Mouse (Mus musculus): Measurements from ENCODE around the gene Dkkl1.
"Not testable (repeated sequence)": the region's sequence is repeated elsewhere in the genome, so short reads cannot be mapped to it uniquely, and the experiment has no call there.

The Dkkl1 gene

DNA sequence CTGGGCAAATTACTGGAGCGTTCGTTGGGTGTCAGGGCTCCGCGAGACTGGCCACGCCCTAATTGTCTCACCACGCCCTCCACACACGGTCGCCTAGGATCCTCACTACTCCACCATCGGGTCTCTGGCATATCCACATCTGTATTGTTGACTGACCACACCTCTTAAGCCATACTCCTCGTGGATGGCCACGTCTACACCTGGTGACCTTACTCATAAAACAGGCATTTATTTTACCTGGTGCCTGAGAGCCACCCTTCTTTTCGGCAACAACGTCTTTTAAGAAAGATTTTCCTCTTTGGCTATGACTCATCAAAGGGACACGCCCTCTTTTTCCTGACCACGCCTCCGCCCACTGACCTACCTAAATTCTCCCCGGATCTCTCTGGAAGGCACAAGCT lies at the start of gene Dkkl1:
Gene Dkkl1 (minus strand): TSS at position 297 of the 401 bp plus-strand sequence.
- Histone ChIP-seq H3K9me3 (ENCODE audit: low read length) (no peaks in the 10 kb centered on the region), H3K27me3 (ENCODE audit: insufficient read depth, low read length) (peaks cover 33% of the 10 kb centered on the region), H3K4me1 (replicated peaks; ENCODE audit: low read depth, low read length) (peaks cover 45% of the 10 kb centered on the region), H3K4me3 (replicated peaks; ENCODE audit: low read length) (peak within 1 kb of the TSS; percentile 71), H3K36me3 (ENCODE audit: insufficient read depth, low read length) (no peaks in the 10 kb centered on the region)
- TF ChIP-seq NANOG (IDR thresholded peaks at IDR 0.05; ENCODE audit: borderline replicate concordance, low read length) = no peak
- no peak for TF ChIP-seq CTCF (conservative IDR thresholded peaks at IDR 0.05; ENCODE audit: low read length)
- no peak for TF ChIP-seq POU5F1 (IDR thresholded peaks at IDR 0.05; ENCODE audit: borderline replicate concordance, low read length)

DNA sequence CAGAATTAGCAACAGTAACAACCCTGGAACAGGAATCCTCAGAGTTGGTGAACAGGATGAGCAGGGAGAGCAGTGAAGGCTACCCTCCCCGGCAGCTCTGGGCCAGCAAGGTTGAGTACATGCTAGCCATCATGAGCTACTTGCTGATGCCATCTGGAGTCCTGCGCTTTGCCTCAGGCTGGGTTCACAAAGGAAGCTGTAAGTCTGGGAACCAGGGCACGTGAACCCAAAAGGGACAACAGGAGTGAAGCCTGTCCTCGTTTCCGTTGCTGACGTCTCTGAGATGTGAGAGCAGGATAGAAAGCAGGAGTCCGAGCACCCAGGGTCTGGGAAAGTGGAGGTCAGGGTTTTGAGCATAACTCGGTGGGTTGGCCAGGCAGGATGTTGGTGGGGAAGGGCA lies 47.3 kb upstream of the Dkkl1 start:
- Histone ChIP-seq H3K36me3 (ENCODE audit: insufficient read depth, low read length) (no peaks in the 10 kb centered on the region), H3K4me3 (replicated peaks; ENCODE audit: low read length) (no peak overlapping the region), H3K27me3 (ENCODE audit: insufficient read depth, low read length) (no peaks in the 10 kb centered on the region), H3K4me1 (replicated peaks; ENCODE audit: low read depth, low read length) (0 out of 2 replicates have a peak, but pooled peaks cover 13% of the 10 kb centered on the region), H3K9me3 (ENCODE audit: low read length) (no peaks in the 10 kb centered on the region)
- no peak for TF ChIP-seq NANOG (IDR thresholded peaks at IDR 0.05; ENCODE audit: borderline replicate concordance, low read length)
- no peak for TF ChIP-seq POU5F1 (IDR thresholded peaks at IDR 0.05; ENCODE audit: borderline replicate concordance, low read length)
- no peak for TF ChIP-seq CTCF (conservative IDR thresholded peaks at IDR 0.05; ENCODE audit: low read length)

DNA sequence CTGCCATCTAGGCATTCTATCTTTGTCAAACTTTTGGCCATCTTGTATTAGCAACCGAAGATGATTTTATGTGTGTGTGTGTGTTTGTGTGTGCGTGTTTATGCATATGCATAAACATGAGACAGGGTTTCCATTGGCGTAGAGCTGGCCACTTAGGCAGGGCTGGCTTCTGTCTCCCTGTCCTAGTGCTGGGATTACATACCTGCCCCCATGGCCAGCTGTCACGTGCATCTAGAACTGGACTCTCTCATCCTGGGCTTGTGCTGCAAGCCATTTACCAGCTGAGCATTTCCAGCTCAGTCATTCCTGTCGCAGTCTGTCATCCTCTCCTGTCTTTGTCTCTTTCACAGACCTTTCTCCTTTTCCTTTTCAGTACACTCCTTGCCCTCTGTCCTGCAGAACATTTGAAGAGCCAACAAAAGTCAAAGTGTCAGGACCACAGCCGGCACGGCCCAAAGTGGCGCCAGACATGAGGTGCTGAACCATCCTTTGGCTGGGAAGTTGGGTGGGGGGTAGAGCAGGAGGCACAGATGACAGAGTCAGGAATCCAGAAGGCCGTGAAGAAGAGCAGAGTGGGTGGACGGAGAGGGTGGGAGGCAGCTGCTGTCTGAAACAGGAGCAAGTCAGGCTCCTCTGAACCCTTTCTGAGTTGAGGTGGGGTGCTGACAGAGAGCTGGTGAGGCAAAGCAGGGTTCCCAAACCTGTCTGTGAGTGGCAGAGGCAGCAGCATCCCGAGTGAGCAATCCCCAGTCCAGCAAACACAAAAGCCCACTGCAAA lies 45.3 kb upstream of the Dkkl1 start:
- H3K27me3 ChIP-seq (ENCODE audit: insufficient read depth, low read length) = no peaks in the 10 kb centered on the region
- no peaks in the 10 kb centered on the region for H3K9me3 ChIP-seq (ENCODE audit: low read length)
- TF ChIP-seq POU5F1 (IDR thresholded peaks at IDR 0.05; ENCODE audit: borderline replicate concordance, low read length) = no peak
- H3K4me3 ChIP-seq (replicated peaks; ENCODE audit: low read length) = no peak overlapping the region
- H3K36me3 ChIP-seq (ENCODE audit: insufficient read depth, low read length) = no peaks in the 10 kb centered on the region
- H3K4me1 ChIP-seq (replicated peaks; ENCODE audit: low read depth, low read length) = 0 out of 2 replicates have a peak, but pooled peaks cover 9% of the 10 kb centered on the region

DNA sequence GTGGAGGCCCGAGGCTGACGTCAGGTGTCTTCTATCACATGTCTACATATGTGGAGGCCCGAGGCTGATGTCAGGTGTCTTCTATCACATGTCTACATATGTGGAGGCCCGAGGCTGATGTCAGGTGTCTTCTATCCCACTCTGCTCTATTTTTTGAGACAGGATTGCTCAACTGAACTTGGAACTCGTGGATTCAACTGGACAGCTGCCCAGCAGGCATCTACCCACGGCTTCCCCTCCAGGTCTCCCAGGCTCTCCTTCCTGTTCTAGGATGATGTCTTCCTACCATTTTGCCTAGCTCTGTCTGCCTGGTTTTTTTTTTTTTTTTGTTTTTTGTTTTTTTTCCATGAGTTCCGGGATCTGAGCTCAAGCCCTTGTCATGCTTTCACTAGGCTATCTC lies 43.9 kb upstream of the Dkkl1 start:
- not testable (repeated sequence) for H3K36me3 ChIP-seq (ENCODE audit: insufficient read depth, low read length); H3K4me1 ChIP-seq (replicated peaks; ENCODE audit: low read depth, low read length); H3K4me3 ChIP-seq (replicated peaks; ENCODE audit: low read length); H3K27me3 ChIP-seq (ENCODE audit: insufficient read depth, low read length); H3K9me3 ChIP-seq (ENCODE audit: low read length)

DNA sequence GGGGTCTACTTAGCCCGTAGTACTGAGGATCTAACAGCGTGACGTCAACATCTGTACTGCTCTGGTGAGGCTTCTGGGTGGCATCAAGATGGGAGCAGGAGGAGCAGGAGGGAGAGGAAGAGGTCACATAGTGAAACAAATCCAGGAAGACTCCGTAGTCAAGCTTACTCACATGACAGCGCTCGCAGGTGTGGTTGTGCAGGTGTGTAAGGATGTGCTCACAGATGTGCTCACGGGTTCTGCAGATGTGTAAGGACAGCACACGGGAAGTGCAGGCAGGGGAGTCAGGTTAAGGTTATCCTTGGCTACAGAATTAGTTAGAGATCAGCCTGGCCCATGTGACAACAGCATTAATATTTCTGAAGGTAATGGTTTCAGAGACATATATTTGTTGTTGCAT lies 41.9 kb upstream of the Dkkl1 start:
- H3K9me3 ChIP-seq (ENCODE audit: low read length) = no peaks in the 10 kb centered on the region
- 0 out of 2 replicates have a peak, but pooled peaks cover 3% of the 10 kb centered on the region for H3K4me1 ChIP-seq (replicated peaks; ENCODE audit: low read depth, low read length)
- H3K27me3 ChIP-seq (ENCODE audit: insufficient read depth, low read length) = no peaks in the 10 kb centered on the region
- H3K4me3 ChIP-seq (replicated peaks; ENCODE audit: low read length) = no peak overlapping the region
- H3K36me3 ChIP-seq (ENCODE audit: insufficient read depth, low read length) = no peaks in the 10 kb centered on the region
- TF ChIP-seq CTCF (conservative IDR thresholded peaks at IDR 0.05; ENCODE audit: low read length) = no peak

DNA sequence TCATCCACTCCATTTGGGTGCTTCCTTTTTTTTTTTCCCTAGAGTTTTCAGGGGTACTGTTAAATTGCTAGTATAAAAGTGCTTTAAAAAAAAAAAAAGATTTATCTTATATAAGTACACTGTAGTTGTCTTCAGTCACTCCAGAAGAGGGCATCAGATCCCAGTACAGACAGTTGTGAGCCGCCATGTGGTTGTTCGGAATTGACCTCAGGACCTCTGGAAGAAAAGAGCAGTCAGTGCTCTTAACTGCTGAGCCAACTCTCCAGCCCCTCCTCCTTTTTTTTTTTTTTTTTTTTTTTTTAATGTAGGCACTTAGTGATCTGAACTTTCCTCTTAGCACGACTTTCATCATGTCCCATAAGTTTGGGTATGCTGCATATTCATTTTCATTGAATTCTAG lies 35.7 kb upstream of the Dkkl1 start:
- peaks cover 4% of the 10 kb centered on the region for H3K4me1 ChIP-seq (replicated peaks; ENCODE audit: low read depth, low read length)
- H3K27me3 ChIP-seq (ENCODE audit: insufficient read depth, low read length) = no peaks in the 10 kb centered on the region
- no peak overlapping the region for H3K4me3 ChIP-seq (replicated peaks; ENCODE audit: low read length)
- no peaks in the 10 kb centered on the region for H3K36me3 ChIP-seq (ENCODE audit: insufficient read depth, low read length)
- H3K9me3 ChIP-seq (ENCODE audit: low read length) = no peaks in the 10 kb centered on the region
- TF ChIP-seq CTCF (conservative IDR thresholded peaks at IDR 0.05; ENCODE audit: low read length) = no peak
- TF ChIP-seq NANOG (IDR thresholded peaks at IDR 0.05; ENCODE audit: borderline replicate concordance, low read length) = no peak
- no peak for TF ChIP-seq POU5F1 (IDR thresholded peaks at IDR 0.05; ENCODE audit: borderline replicate concordance, low read length)

DNA sequence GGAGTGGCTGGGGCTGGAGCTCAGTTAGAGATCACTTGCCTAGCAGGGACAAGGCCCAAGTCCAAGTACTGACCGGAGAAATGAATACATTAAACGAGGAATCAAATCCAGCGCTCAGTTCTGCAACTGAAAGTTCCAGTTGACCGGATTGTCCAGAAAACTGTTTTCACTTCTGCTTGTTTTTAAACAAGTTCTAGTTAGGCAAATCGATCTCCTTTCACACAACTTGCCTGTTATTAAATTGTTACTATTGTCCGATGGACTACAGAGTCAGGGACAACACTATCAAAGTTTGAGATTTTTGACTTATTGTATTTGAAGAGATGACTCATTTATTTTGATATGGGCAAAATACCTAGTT lies 29.4 kb upstream of the Dkkl1 start:
- H3K27me3 ChIP-seq (ENCODE audit: insufficient read depth, low read length) = peaks cover 7% of the 10 kb centered on the region
- no peaks in the 10 kb centered on the region for H3K36me3 ChIP-seq (ENCODE audit: insufficient read depth, low read length)
- TF ChIP-seq POU5F1 (IDR thresholded peaks at IDR 0.05; ENCODE audit: borderline replicate concordance, low read length) = no peak
- TF ChIP-seq CTCF (conservative IDR thresholded peaks at IDR 0.05; ENCODE audit: low read length) = no peak
- TF ChIP-seq NANOG (IDR thresholded peaks at IDR 0.05; ENCODE audit: borderline replicate concordance, low read length) = no peak
- H3K4me3 ChIP-seq (replicated peaks; ENCODE audit: low read length) = peak overlapping the region; percentile 71
- peaks cover 54% of the 10 kb centered on the region for H3K4me1 ChIP-seq (replicated peaks; ENCODE audit: low read depth, low read length)
- H3K9me3 ChIP-seq (ENCODE audit: low read length) = no peaks in the 10 kb centered on the region

DNA sequence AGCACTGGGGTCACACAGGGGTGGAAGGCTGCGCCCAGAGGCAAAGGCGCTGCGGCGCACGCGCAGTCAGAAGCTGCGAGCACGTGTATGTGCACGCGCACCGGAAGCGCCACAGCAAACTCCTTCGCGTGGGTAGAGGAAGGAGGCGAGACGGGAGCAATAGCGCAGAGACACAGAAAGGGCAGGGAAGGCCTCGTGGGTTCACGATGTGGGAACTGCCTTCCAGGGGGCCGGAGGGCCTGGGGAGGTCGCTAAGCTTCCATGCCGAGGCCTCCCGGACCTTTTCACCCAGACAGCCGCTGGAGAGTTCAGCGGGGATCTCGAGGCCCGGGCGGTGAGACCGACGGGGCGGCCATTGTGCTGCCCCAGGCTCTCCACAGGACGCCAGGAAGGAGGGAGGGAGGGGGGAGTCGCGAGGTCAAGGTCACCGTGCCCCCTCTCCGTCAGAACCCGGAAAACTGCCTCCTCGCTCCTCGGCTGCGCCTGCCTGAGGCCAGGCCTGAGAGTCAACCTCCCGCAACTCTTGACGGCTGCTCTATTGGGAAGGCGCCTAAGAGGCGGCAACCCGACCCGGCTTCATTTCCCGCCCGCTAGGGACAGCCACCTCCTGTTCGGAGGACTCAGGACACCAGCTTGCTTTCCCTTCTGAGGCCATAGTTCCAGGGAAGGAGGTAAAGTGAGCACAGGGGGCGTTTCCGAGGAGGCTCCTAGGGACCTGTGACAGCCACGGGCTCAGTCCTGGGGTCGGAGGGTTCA lies 28.9 kb upstream of the Dkkl1 start, which contains the start of gene Slc6a16:
Gene Slc6a16 (plus strand): TSS at position 453 of the 756 bp plus-strand sequence.
- TF ChIP-seq POU5F1 (IDR thresholded peaks at IDR 0.05; ENCODE audit: borderline replicate concordance, low read length) = 0 out of 2 replicates have a peak, but pooled peaks have one; percentile 6
- no peak for TF ChIP-seq CTCF (conservative IDR thresholded peaks at IDR 0.05; ENCODE audit: low read length)
- Histone ChIP-seq H3K4me1 (replicated peaks; ENCODE audit: low read depth, low read length) (peaks cover 59% of the 10 kb centered on the region), H3K27me3 (ENCODE audit: insufficient read depth, low read length) (peaks cover 7% of the 10 kb centered on the region), H3K4me3 (replicated peaks; ENCODE audit: low read length) (peak within 1 kb of the TSS; percentile 71), H3K9me3 (ENCODE audit: low read length) (no peaks in the 10 kb centered on the region), H3K36me3 (ENCODE audit: insufficient read depth, low read length) (no peaks in the 10 kb centered on the region)

DNA sequence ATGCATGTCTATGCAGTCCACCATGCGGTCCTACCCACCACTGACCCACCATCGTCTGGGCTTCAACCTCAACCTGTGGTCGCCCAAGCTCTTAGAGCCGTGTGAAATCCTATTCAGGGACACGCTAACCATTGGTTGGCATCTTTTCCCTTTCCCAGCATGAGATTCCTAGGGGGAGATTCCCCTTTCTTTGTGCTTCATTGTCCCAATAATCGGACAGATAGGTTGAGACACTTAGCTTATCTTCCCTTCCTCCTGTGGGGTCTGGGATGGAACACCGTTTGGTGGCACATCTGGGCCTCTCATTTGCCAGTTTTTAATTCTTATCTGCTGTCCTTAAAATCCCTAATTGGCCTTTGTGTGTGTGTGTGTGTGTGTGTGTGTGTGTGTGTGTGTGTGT lies 28.2 kb upstream of the Dkkl1 start:
- Histone ChIP-seq H3K27me3 (ENCODE audit: insufficient read depth, low read length) (peaks cover 7% of the 10 kb centered on the region), H3K4me3 (replicated peaks; ENCODE audit: low read length) (no peak overlapping the region), H3K9me3 (ENCODE audit: low read length) (no peaks in the 10 kb centered on the region), H3K36me3 (ENCODE audit: insufficient read depth, low read length) (no peaks in the 10 kb centered on the region), H3K4me1 (replicated peaks; ENCODE audit: low read depth, low read length) (peaks cover 66% of the 10 kb centered on the region)
- no peak for TF ChIP-seq CTCF (conservative IDR thresholded peaks at IDR 0.05; ENCODE audit: low read length)
- peak; percentile 78; the same call in 1 of the 2 replicates for TF ChIP-seq NANOG (IDR thresholded peaks at IDR 0.05; ENCODE audit: borderline replicate concordance, low read length)
- no peak for TF ChIP-seq POU5F1 (IDR thresholded peaks at IDR 0.05; ENCODE audit: borderline replicate concordance, low read length)
